Mouse (Mus musculus): ENCODE results near the gene Zfp39.
"Not testable (repeated sequence)": the region's sequence is repeated elsewhere in the genome, so short reads cannot be mapped to it uniquely, and the experiment has no call there.

Gene Zfp39

DNA sequence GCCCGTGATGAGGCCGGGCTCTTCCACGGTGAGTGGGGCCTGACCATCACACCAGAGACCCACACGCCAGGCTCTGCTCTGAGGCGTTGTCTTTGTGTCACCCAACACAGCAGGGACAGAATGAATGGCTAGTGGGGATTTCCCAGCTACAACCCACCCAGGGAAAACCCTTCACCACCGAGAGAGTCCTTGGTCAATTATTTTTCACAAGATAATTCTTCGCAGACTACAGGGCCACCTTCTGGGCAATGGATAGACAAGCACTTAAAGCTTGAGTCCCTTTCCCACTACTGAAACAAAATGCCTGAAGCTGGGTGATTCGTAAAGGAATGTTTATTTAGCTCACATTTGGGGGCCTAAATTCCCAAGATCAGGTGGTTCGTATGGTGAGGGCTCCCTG lies 18.4 kb upstream of the Zfp39 start:
- no peak for DNase-seq (ENCODE audit: low read depth, low spot score)

DNA sequence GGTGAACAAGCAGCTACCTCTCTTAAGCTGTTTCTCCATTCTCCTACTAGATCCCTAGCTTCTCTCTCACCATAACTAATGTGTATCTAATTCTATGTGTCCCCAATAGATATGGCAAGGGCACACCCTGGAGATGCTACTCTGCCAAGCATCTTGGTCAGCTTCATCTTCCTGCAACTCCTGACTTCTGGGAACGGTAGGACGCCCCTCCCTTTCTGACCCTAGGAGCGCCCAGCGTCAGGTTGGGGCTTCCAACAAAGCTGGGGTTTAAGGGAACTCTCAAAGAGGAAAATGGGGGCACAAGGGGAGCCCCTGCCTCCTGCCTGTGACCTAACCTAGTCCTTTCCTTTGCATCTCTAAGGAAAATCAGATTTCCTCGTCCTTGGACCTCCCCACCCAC lies 14.7 kb upstream of the Zfp39 start:
- DNase-seq (ENCODE audit: low read depth, low spot score) = no peak

DNA sequence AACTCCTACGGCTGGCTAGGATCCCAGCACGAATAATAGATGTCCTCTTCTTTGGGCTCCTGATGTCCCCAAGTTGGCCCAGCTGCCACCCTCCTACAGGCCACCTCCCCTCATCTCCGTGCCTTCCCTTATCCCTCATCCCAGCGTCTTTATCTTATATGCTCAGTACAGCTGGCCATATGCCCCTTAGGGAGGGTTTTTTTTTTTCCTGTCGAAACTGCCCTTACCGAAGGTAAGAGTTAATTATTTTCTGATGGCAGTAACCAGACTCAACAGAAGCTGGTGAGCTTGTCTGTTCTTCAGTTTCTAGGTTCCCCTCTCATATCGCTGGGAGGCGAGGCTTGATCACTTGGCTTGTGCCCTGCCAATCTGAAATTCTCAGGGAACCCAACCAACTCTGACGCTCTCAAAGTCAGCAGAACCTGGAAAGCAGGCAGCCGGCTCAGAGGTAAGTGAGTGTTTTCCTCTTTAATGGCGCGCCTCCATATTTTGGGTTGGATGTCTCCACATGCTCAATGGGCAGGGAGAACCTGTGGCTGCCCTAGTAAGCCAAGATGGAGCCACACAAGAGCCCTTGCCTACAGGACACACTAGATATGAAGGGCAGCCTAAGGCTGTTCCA lies 13.8 kb upstream of the Zfp39 start, which contains the start of gene Btnl10:
Btnl10 (plus strand) TSS at position 164 of the 622 bp plus-strand sequence.
- no peak for DNase-seq (ENCODE audit: low read depth, low spot score)

DNA sequence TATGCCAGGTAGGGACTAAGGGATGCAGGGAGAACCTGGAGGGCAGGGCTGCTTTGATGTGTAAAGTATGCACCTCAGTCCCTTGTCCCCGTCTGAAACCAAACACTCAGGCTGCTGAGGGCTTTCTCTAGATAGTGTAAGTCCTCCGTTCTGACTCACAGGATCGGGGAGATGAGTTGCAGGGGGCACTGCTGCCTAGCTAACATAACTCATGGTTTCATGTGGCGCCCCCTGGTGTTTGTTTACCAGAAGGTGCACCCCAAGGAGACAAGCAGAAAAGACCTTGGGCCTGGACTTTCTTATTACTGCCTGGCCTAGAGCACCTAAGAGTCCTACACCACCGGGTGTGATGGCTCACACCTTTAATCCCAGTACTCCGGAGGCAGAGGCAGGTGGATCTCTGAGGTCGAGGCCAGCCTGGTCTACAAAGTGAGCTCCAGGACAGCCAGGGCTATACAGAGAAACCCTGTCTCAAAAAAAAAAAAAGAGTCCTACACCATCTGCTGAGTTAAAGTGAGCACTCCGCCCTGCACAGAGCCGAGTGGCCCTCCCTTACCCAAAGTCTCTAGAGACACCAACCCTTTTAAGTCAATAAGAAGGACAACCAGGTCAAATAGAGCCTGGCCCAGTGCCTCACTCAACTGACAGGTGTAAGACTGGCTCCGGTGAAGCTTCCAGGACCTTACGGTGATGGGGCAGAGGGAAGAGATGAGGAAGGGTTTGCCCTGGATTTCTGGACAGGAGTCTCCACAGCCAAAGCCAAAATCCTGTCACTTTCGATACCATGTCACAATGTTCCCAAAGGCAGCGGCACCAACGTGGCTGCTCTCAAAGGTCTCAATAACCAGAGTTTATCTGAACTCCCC lies 13.1 kb upstream of the Zfp39 start:
- peak; percentile 62 for DNase-seq (ENCODE audit: low read depth, low spot score)

DNA sequence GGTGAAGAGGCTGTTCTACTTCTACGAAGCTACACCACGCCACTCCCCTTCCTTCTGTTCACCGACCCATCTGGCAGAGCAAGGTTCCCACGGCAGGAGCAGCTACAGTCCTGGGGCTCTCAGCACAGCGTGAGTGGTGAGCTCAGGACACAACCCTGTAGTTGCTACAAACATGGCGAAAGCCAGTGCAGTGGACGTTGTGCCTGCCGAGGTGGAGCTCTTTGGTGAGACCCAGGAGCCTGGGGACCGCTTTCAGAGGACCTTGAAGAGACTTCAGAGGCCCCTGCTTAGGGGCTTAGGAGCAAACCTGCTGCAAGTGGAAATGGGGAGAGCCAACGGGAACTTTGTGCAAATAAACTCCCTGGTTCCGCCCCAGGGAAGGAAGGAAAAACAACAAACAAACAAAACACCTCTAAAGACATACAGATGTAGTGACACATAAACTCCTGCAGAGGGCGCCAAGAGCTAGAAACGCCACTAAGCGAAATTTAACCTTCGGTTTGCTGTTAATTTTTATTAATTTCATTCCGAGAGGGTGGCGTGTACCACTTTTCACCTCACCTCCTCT lies 10.5 kb upstream of the Zfp39 start:
- DNase-seq (ENCODE audit: low read depth, low spot score) = peak; percentile 50

DNA sequence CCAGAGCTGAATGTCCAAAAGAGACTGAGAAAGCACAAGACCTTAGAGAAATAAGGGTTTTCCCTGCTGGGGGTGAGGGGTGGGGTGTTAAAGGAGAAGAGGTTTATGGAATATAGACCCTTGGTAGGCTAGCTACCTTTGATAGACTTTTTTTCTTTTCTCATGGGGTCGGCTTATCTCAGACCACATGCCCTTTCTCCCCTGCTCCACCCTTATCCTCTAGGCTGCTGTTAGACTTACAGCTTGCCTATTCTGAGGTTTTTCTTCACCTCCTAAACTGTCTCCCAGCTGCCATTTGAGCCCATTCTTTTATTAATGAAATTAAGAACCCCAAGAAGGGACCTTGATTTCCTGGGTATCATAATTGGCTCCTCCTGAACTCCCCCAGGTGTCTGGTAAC lies 9.8 kb upstream of the Zfp39 start:
- no peak for DNase-seq (ENCODE audit: low read depth, low spot score)

DNA sequence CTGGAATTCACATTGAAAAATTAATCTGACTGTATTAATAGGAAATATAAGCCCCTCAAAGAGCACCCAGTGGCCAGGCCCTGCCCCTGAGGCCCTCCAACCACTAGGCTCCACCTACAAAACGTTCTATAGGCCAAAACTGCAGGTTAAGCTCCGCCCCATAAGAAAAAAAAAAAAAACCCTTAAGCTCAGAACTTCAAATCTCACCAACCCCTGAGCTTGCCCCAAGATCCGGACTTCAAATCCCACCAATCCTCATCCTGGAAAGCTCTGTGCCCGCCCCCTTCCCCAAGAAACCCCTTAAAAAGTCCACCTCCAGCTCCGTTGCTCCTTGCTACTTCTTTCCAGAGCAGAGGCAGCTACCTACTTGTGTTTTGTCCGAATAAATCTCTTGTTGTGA lies 813 bp upstream of the Zfp39 start:
- peak; percentile 76 for DNase-seq (ENCODE audit: low read depth, low spot score)

DNA sequence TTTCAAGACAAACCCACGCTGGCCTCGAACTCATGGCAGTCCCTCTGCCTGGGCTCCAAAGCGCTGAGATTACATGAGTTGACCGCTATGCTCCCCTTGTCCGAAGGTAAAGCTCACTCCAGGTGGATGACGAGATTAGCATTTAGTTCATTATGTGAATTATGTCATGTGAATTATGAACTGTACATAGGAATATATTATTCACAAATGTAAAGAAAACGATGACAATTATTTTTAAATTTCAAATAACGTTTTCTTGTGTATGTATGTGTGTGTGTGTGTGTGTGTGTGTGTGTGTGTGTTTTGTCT lies 339 bp upstream of the Zfp39 start:
- no peak for DNase-seq (ENCODE audit: low read depth, low spot score)

DNA sequence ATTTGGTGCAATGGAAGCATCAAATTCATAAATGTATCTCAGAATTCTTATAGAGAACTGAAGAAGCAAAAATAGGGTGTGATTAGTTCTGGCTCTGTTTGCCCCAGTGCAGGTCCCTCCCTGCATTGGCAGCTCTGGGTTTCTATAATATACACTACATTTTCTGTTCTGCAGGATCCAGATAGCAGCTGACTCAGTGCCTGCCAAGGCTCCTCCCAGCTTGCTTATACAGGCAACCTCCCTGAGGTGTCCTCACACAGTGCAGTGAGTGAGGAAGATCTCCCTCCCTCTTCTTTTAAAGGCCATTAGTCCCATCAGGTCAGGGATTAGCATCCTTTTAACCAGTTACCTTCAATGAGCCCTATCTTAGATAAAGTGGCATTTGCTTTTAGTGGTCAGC lies 2.9 kb downstream of the Zfp39 start:
- no peak for DNase-seq (ENCODE audit: low read depth, low spot score)

DNA sequence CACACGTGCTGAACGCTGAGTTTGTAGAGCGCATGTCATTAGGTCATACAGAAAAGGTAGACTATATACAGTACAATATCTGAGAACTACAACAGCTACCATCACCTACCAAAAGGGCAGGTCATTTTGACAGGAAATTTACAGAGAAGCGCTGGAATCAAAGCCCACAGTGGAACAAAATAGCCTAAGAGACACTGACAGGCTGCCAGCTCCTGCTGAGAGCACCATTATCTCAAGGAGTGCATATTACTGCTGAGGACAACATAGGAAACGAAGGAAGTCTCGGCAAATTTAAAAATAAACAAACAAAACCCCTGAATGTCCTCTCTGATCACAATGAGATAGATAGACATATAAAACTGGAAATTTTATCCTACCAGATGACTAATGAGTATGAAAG lies 6.5 kb downstream of the Zfp39 start:
- DNase-seq (ENCODE audit: low read depth, low spot score) = no peak

DNA sequence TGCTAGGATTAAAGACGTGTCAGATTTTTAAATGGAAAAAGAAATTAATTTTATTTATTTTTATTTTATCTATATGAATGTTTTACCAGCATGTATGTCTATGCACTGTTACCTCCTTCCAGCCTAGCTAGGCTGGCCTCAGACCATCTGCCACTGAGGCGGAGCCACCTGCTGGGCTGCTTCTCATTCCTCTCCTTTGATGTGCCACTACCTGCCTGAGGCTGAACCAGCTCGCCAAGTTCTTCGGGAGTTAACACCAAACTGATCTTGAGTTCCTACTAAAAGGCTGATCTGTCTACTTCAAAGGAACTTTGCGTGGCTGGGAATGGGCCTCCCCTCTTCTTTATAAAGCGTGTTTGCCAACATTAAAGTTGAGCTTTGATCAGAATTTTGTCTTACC lies 9.6 kb downstream of the Zfp39 start:
- no peak for DNase-seq (ENCODE audit: low read depth, low spot score)

DNA sequence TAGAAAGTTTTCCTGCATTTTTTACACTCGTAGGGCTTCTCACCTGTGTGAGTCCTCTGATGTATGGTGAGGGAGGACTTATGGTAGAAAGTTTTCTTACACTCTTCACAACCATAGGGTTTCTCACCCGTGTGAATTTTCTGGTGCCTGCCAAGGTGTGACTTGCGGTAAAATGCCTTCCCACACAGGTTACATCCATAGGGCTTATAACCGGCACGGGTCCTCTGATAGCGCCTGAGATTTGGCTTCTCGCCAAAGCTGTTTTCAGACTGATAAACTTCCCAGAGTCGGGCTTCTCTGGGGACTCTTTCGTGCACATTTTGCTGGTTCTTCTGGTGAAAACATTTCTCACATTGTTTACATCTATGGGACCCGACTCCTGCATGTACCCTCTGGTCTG lies 13.5 kb downstream of the Zfp39 start:
- DNase-seq (ENCODE audit: low read depth, low spot score) = no peak

DNA sequence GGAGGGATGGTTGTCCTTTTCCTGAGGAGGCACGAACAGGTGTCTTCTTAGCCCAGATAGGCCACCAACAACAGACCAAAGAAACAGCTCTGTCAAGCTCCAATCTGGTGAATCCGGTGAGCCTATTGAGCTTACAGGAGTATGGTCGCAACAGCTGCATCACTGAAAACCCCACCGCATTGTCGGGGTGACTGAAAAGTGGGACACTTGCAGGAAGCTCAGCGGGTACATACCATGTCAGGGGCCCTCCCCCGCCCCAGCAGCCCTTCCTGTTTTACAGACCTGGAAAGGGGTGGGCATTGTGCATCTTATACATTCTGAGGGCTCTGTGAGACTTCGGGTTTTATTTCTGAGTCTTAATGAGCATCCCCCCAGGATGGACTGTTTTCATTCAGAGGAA lies 20.3 kb downstream of the Zfp39 start:
- no peak for DNase-seq (ENCODE audit: low read depth, low spot score)

DNA sequence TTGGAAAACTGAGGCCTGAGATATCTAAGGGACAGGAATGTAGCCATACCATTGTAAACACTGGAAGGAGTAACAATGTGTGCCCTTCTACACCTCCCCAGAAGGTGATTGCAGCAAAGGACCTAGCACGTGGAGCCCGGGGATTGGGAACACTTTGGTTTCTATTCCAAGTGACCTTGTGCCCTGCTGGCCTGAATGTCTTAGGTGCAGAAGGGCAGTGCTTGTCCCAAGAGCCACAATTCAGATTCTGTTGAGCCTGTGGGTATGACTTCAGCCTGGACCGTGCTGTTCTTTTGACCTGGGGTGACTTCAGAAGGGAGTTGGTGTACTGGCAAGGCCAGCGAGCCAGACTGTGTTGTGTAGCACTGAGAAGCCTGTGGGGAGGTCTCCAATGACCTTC lies 33.1 kb downstream of the Zfp39 start:
- DNase-seq (ENCODE audit: low read depth, low spot score) = no peak

DNA sequence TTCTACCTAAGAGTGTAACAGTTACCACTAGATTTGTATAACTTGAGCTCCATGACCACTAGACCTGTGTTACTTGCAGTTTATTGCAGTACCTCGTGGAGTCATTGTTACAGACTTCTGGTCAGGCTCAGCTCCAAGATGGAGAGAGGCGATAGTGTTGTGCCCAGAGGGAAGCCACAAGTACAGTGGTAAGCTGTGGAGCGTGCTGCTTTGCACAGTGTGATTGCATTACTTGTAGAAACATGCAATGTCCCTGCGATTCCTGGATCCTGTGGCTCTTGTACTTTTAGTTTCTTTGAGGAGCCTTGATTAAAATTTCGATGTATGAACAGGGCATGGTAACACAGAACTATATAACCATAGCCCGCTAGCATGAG lies 36.1 kb downstream of the Zfp39 start:
- no peak for DNase-seq (ENCODE audit: low read depth, low spot score)

DNA sequence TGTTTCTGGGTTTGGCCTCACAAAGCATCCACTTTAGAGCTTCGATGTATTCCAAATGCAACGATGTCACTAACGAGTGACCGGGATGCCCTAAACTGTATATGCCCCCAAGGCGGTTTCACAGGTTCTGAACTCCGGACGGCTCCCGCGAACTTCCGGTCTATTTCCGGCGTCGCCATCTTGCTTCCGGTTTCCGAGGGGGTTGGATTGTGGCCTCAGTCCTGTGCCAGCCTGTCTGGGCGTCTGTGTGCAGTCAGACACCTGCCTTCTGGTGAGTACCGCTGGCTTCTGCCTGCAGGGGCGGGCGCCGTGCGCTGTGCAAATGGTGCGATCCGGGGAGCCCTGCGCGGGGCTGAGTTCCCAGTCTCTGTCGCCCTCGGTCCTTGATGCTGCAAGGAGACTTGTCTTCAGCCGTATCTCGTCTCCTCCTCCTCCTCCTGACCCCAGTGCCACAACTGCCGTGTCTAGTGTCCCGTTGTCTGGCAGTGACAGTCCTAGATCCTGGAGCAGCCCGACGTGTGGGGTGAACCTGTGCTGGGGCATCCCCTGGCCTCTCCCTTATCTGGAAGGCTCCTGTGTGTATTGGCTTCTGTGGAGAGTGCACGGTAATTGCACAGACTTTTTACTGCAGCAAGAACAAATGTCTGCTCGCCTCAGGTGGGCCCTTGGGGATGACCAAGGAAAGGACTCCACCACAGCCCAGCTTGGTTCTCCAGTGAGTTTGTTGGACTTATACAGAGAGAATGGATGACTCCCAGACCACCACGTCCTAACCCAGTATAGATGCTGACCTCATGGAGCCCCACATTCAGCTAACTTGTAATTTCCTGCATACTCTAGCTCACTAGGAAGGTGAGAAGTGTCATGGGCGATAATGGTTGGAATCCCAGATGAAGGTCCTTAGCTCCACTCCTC lies 36.7 kb downstream of the Zfp39 start, which contains the start of gene 2810021J22Rik:
2810021J22Rik (plus strand) TSS at position 178 of the 915 bp plus-strand sequence.
- peak; percentile 86 for DNase-seq (ENCODE audit: low read depth, low spot score)

DNA sequence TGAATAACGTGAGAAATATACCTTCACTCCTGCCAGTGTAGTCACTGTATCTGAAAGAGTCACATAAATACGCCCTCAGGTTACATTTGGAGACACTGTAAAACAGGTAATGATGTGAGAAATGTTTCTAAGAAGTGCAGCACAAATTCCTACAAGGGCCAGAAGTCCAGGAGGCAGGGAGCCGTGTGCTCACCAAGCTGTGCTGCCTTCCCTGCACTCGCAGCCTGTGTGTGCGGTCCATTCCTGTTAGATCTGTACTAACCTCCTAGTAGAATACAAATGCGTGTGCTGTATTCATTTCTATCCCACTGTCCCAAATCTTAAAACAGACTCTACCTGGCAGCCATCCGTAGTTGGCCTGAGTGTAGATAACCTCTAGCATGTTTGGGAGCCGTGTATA lies 43.3 kb downstream of the Zfp39 start:
- no peak for DNase-seq (ENCODE audit: low read depth, low spot score)

DNA sequence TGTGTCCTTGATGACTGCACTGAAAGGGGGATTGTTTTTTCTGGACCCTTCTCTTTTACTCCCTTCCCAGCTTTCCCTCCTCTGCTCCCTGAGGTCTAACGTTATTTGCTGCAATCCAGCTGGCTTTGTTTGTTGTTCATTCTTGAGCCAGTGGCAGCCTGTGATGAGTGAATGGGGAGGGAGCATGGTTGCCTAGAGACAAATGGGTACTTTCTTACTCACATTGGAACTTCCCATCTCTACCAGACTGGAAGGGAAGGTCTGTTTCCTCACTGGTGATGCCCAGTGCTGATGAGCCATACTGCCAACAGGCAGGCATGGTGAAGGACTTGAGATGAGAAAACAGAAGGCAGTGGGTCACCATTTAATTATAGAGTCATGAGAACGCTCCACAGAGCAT lies 54.3 kb downstream of the Zfp39 start:
- DNase-seq (ENCODE audit: low read depth, low spot score) = peak; percentile 51

DNA sequence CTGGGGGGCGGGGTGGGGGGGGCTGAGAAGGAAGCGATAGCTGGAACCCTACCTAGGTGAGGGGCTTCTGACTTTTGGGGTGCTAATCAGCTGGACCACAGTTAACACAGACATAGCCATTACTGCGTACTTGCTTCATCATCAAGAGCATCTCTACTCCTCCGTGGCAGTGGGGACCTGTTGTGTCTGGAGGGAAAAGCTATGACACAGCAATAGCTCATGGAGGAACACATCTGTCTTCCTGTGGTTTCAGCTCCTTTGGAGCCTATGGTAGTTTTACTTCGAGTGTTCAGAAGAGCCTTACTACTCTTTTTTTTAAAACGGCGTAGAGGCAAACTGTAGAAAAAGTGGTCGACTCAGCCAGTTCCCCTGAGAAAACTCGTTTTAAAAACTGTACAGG lies 56.4 kb downstream of the Zfp39 start:
- DNase-seq (ENCODE audit: low read depth, low spot score) = no peak

DNA sequence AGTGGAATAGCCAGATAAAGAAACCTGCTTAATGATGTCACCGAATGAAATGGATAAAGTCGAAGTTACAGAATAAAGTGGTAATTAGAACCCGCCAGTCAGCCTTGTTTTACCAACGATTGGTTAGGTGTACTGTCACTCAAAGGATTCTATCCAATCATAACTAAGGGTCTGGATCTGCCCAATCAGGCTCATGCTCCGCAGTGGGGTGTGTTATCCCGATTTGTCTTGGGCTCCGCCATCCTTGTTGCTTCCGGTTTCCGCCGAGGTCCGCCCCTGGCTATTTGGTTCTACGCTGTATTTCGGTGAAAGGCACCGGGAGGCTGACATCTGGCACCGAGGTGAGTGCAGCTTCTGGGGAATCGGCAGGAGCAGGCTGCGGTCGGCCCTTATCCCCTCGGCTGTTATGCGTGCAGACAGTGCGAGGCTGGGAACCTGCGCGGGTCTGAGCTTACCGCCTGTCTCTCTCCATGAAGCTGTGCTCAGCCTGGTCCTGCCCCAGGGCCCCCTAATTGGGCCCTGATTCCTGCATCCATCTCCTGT lies 57.0 kb downstream of the Zfp39 start, which contains the start of gene Gm12258:
Gm12258 (plus strand) TSS at position 240 of the 543 bp plus-strand sequence.
- DNase-seq (ENCODE audit: low read depth, low spot score) = peak; percentile 99

DNA sequence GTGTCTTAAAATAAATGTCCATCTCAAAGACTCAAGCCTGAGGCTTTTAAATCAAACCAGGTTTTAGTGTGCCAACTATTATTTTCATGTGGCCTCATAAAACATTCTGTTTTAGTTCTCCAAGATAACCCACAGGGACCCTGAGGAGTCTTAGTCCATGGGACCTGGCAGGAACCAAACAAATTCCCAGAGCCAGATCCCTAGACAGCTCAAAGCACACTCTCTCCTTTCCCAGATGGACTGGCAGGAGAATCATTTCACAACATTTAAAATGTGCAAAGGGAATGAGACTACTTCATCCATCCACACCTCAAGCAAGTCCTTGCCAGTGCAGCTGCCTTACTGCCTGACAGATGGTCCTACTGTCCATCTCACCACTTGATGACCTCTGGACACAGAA lies 65.1 kb downstream of the Zfp39 start, which contains the start of gene Olfr311:
Olfr311 (plus strand) TSS at position 301 of the 400 bp plus-strand sequence.
- DNase-seq (ENCODE audit: low read depth, low spot score) = not testable (repeated sequence)
